Mouse (Mus musculus) bone marrow, adult 2 months (tissue): Measurements from ENCODE around the gene Nkain1. TPM values are rescaled to one million over a fixed set of nuclear protein-coding genes. Genes with fewer than 3 reads are reported as not detected.

Source experiments
- H3K27ac ChIP-seq: fragments of 200-500 bp; 2 replicates; pipeline ENCODE4 v1.5.1; 2012; ENCODE audit warnings: low read depth, mild to moderate bottlenecking, control low read depth, inconsistent platforms, low read length; ENCODE audit not compliant: control insufficient read depth, poor library complexity, insufficient read depth
- H3K4me1 ChIP-seq: fragments of 200-500 bp; 2 replicates; pipeline ENCODE4 v1.6.1; 2011; ENCODE audit warnings: low read length; ENCODE audit not compliant: control insufficient read depth, insufficient read depth
- H3K4me3 ChIP-seq: fragments of 200-500 bp; replicated peaks from 2 replicates; pipeline ENCODE3; 2011; ENCODE audit warnings: mild to moderate bottlenecking, low read depth, low read length, control low read depth; ENCODE audit not compliant: control insufficient read depth
- CTCF ChIP-seq: fragments of 200-500 bp; IDR thresholded peaks from 2 replicates; pipeline ENCODE4 v1.5.1; 2011; ENCODE audit warnings: low read length, control low read depth; ENCODE audit not compliant: control insufficient read depth, insufficient read depth
- POLR2A ChIP-seq: fragments of 200-500 bp; IDR thresholded peaks from 2 replicates; pipeline ENCODE4 v1.6.1; 2011; ENCODE audit warnings: low read depth, mild to moderate bottlenecking, control low read depth, low read length, borderline replicate concordance; ENCODE audit not compliant: control insufficient read depth
- WGBS: fragments of 180-500 bp; shearing (Covaris S2); methylation state at CpG from one replicate; pipeline ENCODE4 v1.1.7; 2018; 5-methylcytosine and 5-hydroxymethylcytosine counted together
- polyA plus RNA-seq: library from polyadenylated mRNA; stranded (reverse); fragments of >200 nt; gene quantifications from 2 replicates; pipeline ENCODE4 v1.2.4, GENCODE M21; 2011; ENCODE audit warnings: low replicate concordance; ENCODE audit not compliant: missing spikeins, insufficient read depth, insufficient read length

Nkain1 gene
- polyA plus RNA-seq, 1 experiment: 5.0 TPM

DNA sequence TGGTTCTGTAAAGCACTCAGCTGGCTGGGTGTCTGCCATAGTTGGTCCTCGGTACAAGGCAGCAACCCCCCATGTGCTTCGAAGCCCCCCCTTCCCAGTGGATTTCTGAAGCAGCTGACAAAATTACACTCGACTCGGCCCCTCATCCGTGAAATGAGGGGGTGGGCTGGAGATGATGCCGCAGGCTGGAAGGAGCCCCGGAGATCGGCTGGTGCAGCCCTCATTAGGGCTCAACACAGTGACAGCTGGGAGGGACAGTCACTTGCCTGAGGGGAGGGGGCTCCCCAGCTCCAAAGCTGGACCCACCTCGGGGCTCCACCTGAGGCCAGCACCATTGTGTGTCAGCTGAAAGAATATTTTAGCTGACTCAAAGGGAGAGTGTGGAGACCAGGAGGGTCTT lies 29.6 kb downstream of the Nkain1 start:
- H3K4me1 ChIP-seq: peaks cover 2% of the 10 kb centered on the region; the same call in 1 of the 2 replicates
- no peak overlapping the region; the same call in 1 of the 2 replicates for H3K27ac ChIP-seq
- TF ChIP-seq POLR2A: no peak
- TF ChIP-seq CTCF: no peak
- no peak overlapping the region for H3K4me3 ChIP-seq
- 69% methylated on average over 9 of the region's 9 CpGs for WGBS

DNA sequence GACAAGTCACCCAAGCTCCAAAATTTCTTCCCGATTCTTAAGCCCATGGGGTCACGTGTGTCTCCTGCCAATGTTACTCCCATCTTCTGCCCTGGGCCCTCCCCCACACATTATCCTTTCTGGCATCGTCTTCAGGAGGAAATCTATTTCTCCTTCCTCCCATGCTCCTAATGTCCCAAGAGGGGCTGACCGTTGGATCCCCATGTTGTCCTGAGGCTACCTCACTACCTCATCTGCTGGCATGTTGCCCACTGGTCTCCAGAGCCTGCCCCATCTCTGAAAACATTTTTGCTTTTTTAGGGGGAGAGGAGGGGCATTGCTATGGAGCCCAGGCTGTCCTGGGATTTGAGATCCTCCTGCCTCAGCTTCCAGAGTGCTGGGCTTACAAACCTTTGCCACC lies 30.9 kb downstream of the Nkain1 start:
- no peak overlapping the region for H3K4me3 ChIP-seq
- WGBS: 47% methylated on average over 4 of the region's 4 CpGs
- H3K4me1 ChIP-seq: peaks cover 1% of the 10 kb centered on the region; the same call in 1 of the 2 replicates
- TF ChIP-seq CTCF: no peak
- TF ChIP-seq POLR2A: no peak
- no peak overlapping the region; the same call in 1 of the 2 replicates for H3K27ac ChIP-seq

DNA sequence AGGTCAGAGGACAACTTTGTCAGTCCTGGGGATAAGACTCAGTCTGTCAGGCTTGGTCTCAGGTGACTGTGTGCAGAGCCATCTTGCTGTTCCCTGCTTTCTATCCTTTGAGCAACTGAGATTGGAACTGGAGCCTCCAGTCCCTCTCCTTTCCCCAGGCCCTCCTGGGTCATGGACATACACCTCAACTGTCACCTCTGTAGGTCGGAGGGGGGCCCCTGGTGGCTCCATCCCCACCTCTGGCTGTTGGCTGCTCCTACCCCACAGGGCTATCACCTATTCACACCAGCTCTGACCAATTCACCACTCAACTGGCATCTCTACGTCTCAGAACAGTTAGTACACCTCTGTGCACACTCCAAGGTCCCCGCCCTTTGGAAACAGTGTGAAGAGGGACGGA lies 33.1 kb downstream of the Nkain1 start:
- Histone ChIP-seq H3K27ac (no peak overlapping the region), H3K4me1 (peaks cover 1% of the 10 kb centered on the region; the same call in 1 of the 2 replicates), H3K4me3 (no peak overlapping the region)
- TF ChIP-seq POLR2A (no peak), CTCF (no peak)
- 71% methylated on average over 4 of the region's 4 CpGs for WGBS

DNA sequence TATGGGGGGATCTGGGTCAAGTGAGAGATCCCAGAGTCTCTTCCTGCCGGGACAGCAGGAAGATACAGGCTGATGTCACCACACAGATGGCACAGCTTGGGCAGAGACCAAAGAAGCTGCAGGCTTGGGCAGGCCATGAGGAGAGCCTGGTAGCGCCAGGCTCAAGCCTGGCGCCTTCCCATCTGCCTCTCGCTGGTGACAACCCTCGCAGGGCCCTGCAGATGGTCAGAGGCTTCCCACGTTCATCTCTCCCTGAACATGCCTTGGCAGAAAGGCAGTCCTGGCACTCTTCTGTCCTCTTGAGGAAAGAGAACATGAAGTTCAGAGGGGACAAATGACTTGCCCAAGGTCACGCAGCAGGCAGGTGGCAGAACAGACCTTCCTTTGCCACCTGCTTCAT lies 34.3 kb downstream of the Nkain1 start:
- no peak overlapping the region for H3K27ac ChIP-seq
- TF ChIP-seq POLR2A (no peak), CTCF (no peak)
- H3K4me3 ChIP-seq: no peak overlapping the region
- H3K4me1 ChIP-seq: peaks cover 1% of the 10 kb centered on the region; the same call in 1 of the 2 replicates
- 78% methylated on average over 7 of the region's 7 CpGs for WGBS

DNA sequence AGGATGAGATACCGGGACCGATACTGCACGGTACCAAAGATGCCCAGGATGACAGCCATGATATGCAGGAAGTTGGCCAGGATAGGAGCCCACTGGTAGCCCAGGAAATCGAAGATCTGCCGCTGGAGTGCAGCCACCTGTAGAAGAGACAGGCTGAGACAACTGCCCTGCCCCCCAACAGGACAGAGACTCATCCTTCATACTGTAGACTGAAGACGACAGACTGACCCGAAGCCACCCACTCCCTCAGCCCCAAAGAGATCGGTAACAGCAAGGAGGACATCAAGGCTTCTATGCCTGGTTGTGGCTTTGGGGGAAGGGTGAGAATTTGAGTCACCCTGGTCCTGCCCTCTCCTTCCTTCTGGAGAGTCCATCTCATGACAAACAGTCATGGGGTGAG lies 34.9 kb downstream of the Nkain1 start:
- TF ChIP-seq CTCF (no peak), POLR2A (no peak)
- WGBS: 80% methylated on average over 8 of the region's 8 CpGs
- Histone ChIP-seq H3K4me3 (no peak overlapping the region), H3K27ac (no peak overlapping the region), H3K4me1 (peaks cover 1% of the 10 kb centered on the region; the same call in 1 of the 2 replicates)

DNA sequence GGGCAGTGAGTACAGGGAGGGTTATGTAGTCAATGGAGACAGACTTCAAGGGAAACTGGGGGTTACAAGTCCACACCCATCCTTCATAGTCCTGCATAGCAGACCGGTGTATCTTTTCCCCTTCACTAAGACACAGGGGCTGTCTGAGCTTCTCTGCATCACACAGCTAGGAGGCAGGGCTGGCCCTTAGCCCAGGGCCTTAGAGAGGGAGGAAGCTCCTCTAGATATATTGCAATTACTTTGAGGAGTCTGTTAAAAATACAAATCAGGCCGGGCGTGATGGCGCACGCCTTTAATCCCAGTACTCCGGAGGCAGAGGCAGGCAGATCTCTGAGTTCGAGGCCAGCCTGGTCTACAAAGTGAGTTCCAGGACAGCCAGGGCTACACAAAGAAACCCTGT lies 36.6 kb downstream of the Nkain1 start:
- H3K27ac ChIP-seq: no peak overlapping the region
- WGBS: 86% methylated on average over 7 of the region's 7 CpGs
- TF ChIP-seq CTCF (no peak), POLR2A (no peak)

DNA sequence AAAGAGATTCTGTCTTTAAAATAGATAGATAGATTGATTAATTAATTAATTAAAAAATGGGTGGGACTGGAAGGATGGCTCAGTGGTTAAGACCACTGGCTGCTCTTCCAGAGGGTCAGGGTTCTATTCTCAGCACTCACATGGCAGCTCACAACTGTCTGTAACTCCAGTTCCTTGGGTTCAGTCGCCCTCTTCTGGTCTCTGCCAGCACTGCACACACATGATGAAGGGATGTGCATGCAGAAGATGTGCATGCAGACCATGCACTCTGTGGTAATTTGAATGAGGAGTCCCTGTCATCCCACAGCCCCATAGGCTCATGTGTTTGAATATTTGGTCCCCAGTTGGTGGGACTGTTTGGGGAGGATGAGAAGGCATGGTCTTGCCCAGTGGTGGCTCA lies 38.2 kb downstream of the Nkain1 start:
- no peak for TF ChIP-seq POLR2A
- peak; percentile 48 for TF ChIP-seq CTCF
- 60% methylated on average over 1 of the region's 1 CpGs for WGBS
- Histone ChIP-seq H3K27ac (no peak overlapping the region), H3K4me1 (no peaks in the 10 kb centered on the region), H3K4me3 (no peak overlapping the region)

More for the DNA sequence above, 36.6 kb downstream of the Nkain1 start:
- H3K4me3 ChIP-seq: no peak overlapping the region
- 0 out of 2 replicates have a peak, but pooled peaks cover 1% of the 10 kb centered on the region for H3K4me1 ChIP-seq

DNA sequence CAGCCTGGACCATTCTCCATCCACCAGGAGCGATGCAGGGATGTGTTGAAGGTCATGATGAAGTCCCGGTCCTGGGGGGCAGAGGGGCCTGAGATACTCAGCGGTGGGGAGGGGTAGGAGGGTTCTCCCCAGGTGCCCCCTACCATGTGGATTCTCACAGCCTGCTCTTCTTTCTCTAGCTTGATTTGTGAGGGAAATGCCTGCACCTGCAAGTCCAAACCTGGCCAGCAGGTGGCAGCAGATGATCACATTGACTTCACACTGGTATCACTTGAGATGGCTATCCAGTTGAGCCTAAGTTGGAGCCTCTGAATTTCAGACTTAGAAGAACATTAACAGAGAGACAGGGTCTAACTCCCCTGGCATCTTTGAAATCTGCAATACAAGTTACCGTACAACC lies 40.0 kb downstream of the Nkain1 start:
- no peak for TF ChIP-seq POLR2A
- TF ChIP-seq CTCF: peak; percentile 98
- H3K4me3 ChIP-seq: no peak overlapping the region
- no peaks in the 10 kb centered on the region for H3K4me1 ChIP-seq
- WGBS: 43% methylated on average over 4 of the region's 4 CpGs
- H3K27ac ChIP-seq: no peak overlapping the region

DNA sequence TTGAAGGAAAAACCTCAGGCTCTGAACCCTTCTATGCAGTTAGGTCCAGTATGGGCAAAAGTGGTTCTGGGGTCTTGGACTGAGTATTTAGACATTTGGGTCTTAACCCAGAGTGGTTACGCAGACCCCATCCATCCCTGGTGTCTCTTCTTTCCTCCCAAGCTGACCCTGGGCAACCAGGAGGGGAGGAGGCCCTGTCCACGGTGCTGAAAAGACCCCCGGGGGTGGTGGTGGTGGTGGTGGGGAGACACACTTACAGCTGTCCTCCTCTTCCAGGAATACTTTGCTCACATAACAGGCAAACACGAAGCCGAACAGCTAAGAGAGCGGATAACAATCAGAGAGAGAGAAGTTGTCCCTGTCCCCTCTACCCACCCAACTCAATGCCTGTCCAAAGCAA lies 41.6 kb downstream of the Nkain1 start:
- H3K27ac ChIP-seq: no peak overlapping the region
- H3K4me3 ChIP-seq: no peak overlapping the region
- TF ChIP-seq CTCF (no peak), POLR2A (no peak)
- WGBS: 51% methylated on average over 6 of the region's 6 CpGs
- H3K4me1 ChIP-seq: no peaks in the 10 kb centered on the region
